Mouse (Mus musculus): ENCODE data around the gene Dusp3. TPM values are rescaled to one million over a fixed set of nuclear protein-coding genes. Genes with fewer than 3 reads are reported as not detected.

Gene Dusp3
- total RNA-seq (2012; rRNA removed), result 12.8 and 14.8 TPM in 2 replicates

DNA sequence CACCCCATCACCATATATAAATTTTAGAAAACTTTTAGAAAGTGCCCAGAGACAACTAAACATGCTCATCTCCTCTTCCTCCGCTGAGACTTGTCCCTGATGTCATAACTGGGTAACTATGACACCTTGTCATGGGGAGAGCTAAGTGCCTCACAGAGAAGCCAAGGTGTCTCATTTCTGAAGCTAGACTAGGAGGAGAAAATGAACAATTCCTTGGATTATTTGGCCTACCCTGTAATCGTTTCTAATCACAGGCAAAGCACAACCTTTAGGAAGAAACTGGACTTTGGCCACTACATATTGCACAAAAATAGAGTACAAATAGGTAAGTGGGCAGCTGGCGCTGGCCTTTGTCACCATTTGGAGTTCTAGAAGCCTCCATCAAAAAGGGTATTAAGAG is at the start of gene Dusp3:
Gene Dusp3, minus strand, starts transcription at position 101 of the 400 bp plus-strand sequence.
- in situ Hi-C loops (cut with MboI; ENCODE audit: low sequenced_read_pairs in 2 of 2, unreplicated experiment in 2 of 2), result no loop called here
- Histone ChIP-seq H3K9ac (ENCODE audit: insufficient read depth, low read depth, low read length, poor library complexity, severe bottlenecking) (no peak within 1 kb of the TSS), H3K9me3 (ENCODE audit: control insufficient read depth, insufficient read depth, low read depth, low read length) (no peaks in the 10 kb centered on the region), H3K4me1 (ENCODE audit: control insufficient read depth in 2 of 2, insufficient read depth in 2 of 2, low read length in 2 of 2, poor library complexity in 1 of 2) (peaks cover 8 to 15% of the 10 kb centered on the region in 2 experiments), H3K36me3 (ENCODE audit: control insufficient read depth, insufficient read depth, low read length, poor library complexity, severe bottlenecking) (peaks cover under 1% of the 10 kb centered on the region; the same call in 1 of the 2 replicates), H3K27ac (ENCODE audit: insufficient read depth, low read depth, low read length, poor library complexity, severe bottlenecking) (no peak within 1 kb of the TSS), H3K4me3 (ENCODE audit: insufficient read depth in 1 of 2, low read depth in 1 of 2, low read length in 2 of 2, poor library complexity in 1 of 2, severe bottlenecking in 1 of 2) (no peak within 1 kb of the TSS)
- no peak for DNase-seq (ENCODE audit: low read depth, low spot score)
- TF ChIP-seq ZC3H11A (IDR thresholded peaks at IDR 0.05; ENCODE audit: borderline replicate concordance, low read depth, low read length) (no peak), ZNF384 (IDR thresholded peaks at IDR 0.05; ENCODE audit: low read depth, low read length) (no peak), MAFK (IDR thresholded peaks at IDR 0.05; ENCODE audit: insufficient read depth, low read depth, low read length) (no peak), HCFC1 (IDR thresholded peaks at IDR 0.05; ENCODE audit: borderline replicate concordance, insufficient read depth, low read length) (no peak), CHD2 (IDR thresholded peaks at IDR 0.05; ENCODE audit: low read depth, low read length) (no peak)

DNA sequence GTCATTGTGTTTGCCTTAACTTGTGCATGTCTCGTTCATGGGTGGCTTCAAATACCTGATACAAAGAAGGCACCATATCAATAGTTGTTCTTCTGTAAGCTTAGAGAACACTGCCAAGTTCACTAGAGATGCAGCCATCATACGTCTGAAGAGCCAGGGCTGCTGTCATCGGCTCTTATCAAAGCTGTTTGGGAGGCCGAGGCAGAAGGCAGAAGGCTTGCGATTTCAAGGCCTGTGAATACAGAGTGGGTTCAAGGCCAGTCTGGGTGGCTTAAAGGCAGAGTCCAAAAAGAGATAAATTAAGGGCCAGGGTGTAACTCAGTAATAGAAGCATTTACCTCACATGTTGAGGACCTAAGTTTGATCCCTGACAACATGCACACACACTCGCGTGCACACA is 49.5 kb upstream of the Dusp3 start:
- no peaks in the 10 kb centered on the region for H3K9me3 ChIP-seq (ENCODE audit: control insufficient read depth, insufficient read depth, low read depth, low read length)
- no peak overlapping the region for H3K4me3 ChIP-seq (ENCODE audit: insufficient read depth in 1 of 2, low read depth in 1 of 2, low read length in 2 of 2, poor library complexity in 1 of 2, severe bottlenecking in 1 of 2)
- in situ Hi-C loops (cut with MboI; ENCODE audit: low sequenced_read_pairs in 2 of 2, unreplicated experiment in 2 of 2), result no loop called here
- TF ChIP-seq MAFK (IDR thresholded peaks at IDR 0.05; ENCODE audit: insufficient read depth, low read depth, low read length) (no peak), ZNF384 (IDR thresholded peaks at IDR 0.05; ENCODE audit: low read depth, low read length) (no peak), HCFC1 (IDR thresholded peaks at IDR 0.05; ENCODE audit: borderline replicate concordance, insufficient read depth, low read length) (no peak), ZC3H11A (IDR thresholded peaks at IDR 0.05; ENCODE audit: borderline replicate concordance, low read depth, low read length) (no peak), CHD2 (IDR thresholded peaks at IDR 0.05; ENCODE audit: low read depth, low read length) (no peak)
- H3K9ac ChIP-seq (ENCODE audit: insufficient read depth, low read depth, low read length, poor library complexity, severe bottlenecking), result no peak overlapping the region
- H3K36me3 ChIP-seq (ENCODE audit: control insufficient read depth, insufficient read depth, low read length, poor library complexity, severe bottlenecking), result no peaks in the 10 kb centered on the region
- no peak for DNase-seq (ENCODE audit: low read depth, low spot score)
- H3K4me1 ChIP-seq (ENCODE audit: control insufficient read depth in 2 of 2, insufficient read depth in 2 of 2, low read length in 2 of 2, poor library complexity in 1 of 2), result no peaks in the 10 kb centered on the region
- H3K27ac ChIP-seq (ENCODE audit: insufficient read depth, low read depth, low read length, poor library complexity, severe bottlenecking), result no peak overlapping the region

DNA sequence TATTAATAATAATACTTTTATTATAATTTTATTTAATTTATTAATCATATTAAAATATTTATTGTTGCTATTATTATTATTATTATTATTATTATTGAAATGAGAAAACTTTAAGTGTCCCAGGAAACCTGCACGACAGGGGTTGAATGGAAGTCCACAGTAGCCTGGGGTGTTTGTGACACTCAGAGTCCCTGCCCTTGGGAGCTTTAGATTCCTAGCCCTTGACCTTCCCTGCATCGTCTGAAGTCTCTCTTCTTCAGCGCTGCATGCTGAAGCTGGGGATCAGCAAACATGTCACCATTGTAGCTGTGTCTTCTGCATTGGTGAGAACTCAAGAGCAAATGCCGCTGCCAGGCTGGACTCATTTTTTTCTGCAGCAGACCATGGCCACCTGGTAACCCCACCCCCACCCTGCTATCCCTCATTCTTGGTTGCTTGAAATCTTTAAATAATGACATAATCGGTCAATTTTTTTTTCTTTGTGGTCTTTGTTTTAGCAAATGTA is 48.7 kb upstream of the Dusp3 start:
- Histone ChIP-seq H3K4me1 (ENCODE audit: control insufficient read depth in 2 of 2, insufficient read depth in 2 of 2, low read length in 2 of 2, poor library complexity in 1 of 2) (no peaks in the 10 kb centered on the region), H3K4me3 (ENCODE audit: insufficient read depth in 1 of 2, low read depth in 1 of 2, low read length in 2 of 2, poor library complexity in 1 of 2, severe bottlenecking in 1 of 2) (no peak overlapping the region), H3K36me3 (ENCODE audit: control insufficient read depth, insufficient read depth, low read length, poor library complexity, severe bottlenecking) (no peaks in the 10 kb centered on the region), H3K27ac (ENCODE audit: insufficient read depth, low read depth, low read length, poor library complexity, severe bottlenecking) (no peak overlapping the region), H3K9me3 (ENCODE audit: control insufficient read depth, insufficient read depth, low read depth, low read length) (no peaks in the 10 kb centered on the region), H3K9ac (ENCODE audit: insufficient read depth, low read depth, low read length, poor library complexity, severe bottlenecking) (no peak overlapping the region)
- DNase-seq (ENCODE audit: low read depth, low spot score), result no peak
- TF ChIP-seq ZC3H11A (IDR thresholded peaks at IDR 0.05; ENCODE audit: borderline replicate concordance, low read depth, low read length), result no peak
- in situ Hi-C loops (cut with MboI; ENCODE audit: low sequenced_read_pairs in 2 of 2, unreplicated experiment in 2 of 2), result no loop called here

DNA sequence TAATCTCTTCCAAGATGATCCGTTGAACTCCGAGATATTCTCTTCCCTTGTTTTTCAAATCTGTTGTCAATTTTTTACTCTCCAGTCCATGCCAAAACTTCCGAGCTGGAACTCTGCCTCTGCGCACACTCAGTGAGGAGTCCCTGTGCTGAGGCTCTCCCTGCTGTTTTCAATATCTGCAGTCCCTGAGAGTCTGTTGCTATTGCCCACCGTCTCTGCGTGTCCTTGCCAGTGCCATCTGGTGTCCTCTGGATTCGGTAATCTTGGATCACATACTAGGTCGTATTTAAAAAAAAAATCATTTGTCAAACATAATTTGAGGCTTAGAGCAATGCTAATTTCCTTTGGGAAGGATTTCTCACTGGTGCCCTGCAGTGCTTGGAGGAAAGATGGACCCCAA is 48.1 kb upstream of the Dusp3 start:
- no peak overlapping the region for H3K4me3 ChIP-seq (ENCODE audit: insufficient read depth in 1 of 2, low read depth in 1 of 2, low read length in 2 of 2, poor library complexity in 1 of 2, severe bottlenecking in 1 of 2)
- H3K4me1 ChIP-seq (ENCODE audit: control insufficient read depth in 2 of 2, insufficient read depth in 2 of 2, low read length in 2 of 2, poor library complexity in 1 of 2), result no peaks in the 10 kb centered on the region
- in situ Hi-C loops (cut with MboI; ENCODE audit: low sequenced_read_pairs in 2 of 2, unreplicated experiment in 2 of 2), result no loop called here
- no peaks in the 10 kb centered on the region for H3K36me3 ChIP-seq (ENCODE audit: control insufficient read depth, insufficient read depth, low read length, poor library complexity, severe bottlenecking)
- no peaks in the 10 kb centered on the region for H3K9me3 ChIP-seq (ENCODE audit: control insufficient read depth, insufficient read depth, low read depth, low read length)
- H3K27ac ChIP-seq (ENCODE audit: insufficient read depth, low read depth, low read length, poor library complexity, severe bottlenecking), result no peak overlapping the region
- no peak for DNase-seq (ENCODE audit: low read depth, low spot score)
- H3K9ac ChIP-seq (ENCODE audit: insufficient read depth, low read depth, low read length, poor library complexity, severe bottlenecking), result no peak overlapping the region
- TF ChIP-seq MAFK (IDR thresholded peaks at IDR 0.05; ENCODE audit: insufficient read depth, low read depth, low read length) (no peak), ZNF384 (IDR thresholded peaks at IDR 0.05; ENCODE audit: low read depth, low read length) (no peak), CHD2 (IDR thresholded peaks at IDR 0.05; ENCODE audit: low read depth, low read length) (no peak), ZC3H11A (IDR thresholded peaks at IDR 0.05; ENCODE audit: borderline replicate concordance, low read depth, low read length) (no peak), HCFC1 (IDR thresholded peaks at IDR 0.05; ENCODE audit: borderline replicate concordance, insufficient read depth, low read length) (no peak)

DNA sequence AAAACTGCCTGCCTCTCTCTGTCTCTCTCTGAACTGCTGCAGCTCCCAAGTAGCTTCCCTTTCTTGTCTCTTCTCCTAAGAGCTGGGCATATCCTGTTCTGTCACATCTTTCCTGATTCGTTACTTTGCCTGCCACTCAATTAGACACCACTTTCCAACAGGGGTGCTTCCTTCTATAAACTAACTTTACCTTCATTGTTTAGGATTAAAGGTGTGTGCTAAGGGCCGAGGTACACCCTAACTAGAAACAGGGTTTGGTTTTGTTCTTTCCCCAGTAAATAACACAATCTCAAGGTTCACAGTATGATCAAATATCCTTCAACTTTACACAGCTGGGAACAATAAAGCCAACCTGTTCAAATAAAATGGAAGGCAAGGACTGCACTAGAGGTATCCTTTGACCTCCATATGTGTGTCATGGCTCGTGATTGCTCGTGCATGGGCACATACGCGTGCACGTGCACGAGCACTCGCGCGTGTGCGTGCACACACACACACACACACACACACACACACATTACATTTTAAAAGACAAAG is 46.3 kb upstream of the Dusp3 start:
- no peak for DNase-seq (ENCODE audit: low read depth, low spot score)
- TF ChIP-seq CHD2 (IDR thresholded peaks at IDR 0.05; ENCODE audit: low read depth, low read length) (no peak), MAFK (IDR thresholded peaks at IDR 0.05; ENCODE audit: insufficient read depth, low read depth, low read length) (no peak), ZC3H11A (IDR thresholded peaks at IDR 0.05; ENCODE audit: borderline replicate concordance, low read depth, low read length) (no peak), HCFC1 (IDR thresholded peaks at IDR 0.05; ENCODE audit: borderline replicate concordance, insufficient read depth, low read length) (no peak), ZNF384 (IDR thresholded peaks at IDR 0.05; ENCODE audit: low read depth, low read length) (no peak)
- no peaks in the 10 kb centered on the region for H3K4me1 ChIP-seq (ENCODE audit: control insufficient read depth in 2 of 2, insufficient read depth in 2 of 2, low read length in 2 of 2, poor library complexity in 1 of 2)
- no peaks in the 10 kb centered on the region for H3K9me3 ChIP-seq (ENCODE audit: control insufficient read depth, insufficient read depth, low read depth, low read length)
- H3K27ac ChIP-seq (ENCODE audit: insufficient read depth, low read depth, low read length, poor library complexity, severe bottlenecking), result no peak overlapping the region
- H3K9ac ChIP-seq (ENCODE audit: insufficient read depth, low read depth, low read length, poor library complexity, severe bottlenecking), result no peak overlapping the region
- in situ Hi-C loops (cut with MboI; ENCODE audit: low sequenced_read_pairs in 2 of 2, unreplicated experiment in 2 of 2), result no loop called here
- no peaks in the 10 kb centered on the region for H3K36me3 ChIP-seq (ENCODE audit: control insufficient read depth, insufficient read depth, low read length, poor library complexity, severe bottlenecking)
- H3K4me3 ChIP-seq (ENCODE audit: insufficient read depth in 1 of 2, low read depth in 1 of 2, low read length in 2 of 2, poor library complexity in 1 of 2, severe bottlenecking in 1 of 2), result no peak overlapping the region
